Mouse (Mus musculus): ENCODE data around the gene Tkfc. TPM values are rescaled to one million over a fixed set of nuclear protein-coding genes. Genes with fewer than 3 reads are reported as not detected.
"Not testable (repeated sequence)": the region's sequence is repeated elsewhere in the genome, so short reads cannot be mapped to it uniquely, and the experiment has no call there.

Gene Tkfc
- polyA plus RNA-seq, 1 experiment from 2014 or later, result 70.8 TPM

GRCm38 (mm10) chr19:10576690-10577561, 28.5 kb downstream of the Tkfc start, which contains the start of the genes Cyb561a3 and Tmem138:
Cyb561a3 (plus strand) TSS chr19:10577172.
Tmem138 (minus strand) TSS chr19:10577362.
- peak; percentile 98 for ATAC-seq
- Histone ChIP-seq H3K4me2 (ENCODE audit: low read depth, low read length) (peak within 1 kb of the TSS; percentile 85), H3K9ac (ENCODE audit: low read depth, low read length) (peak within 1 kb of the TSS; percentile 79), H3K4me3 (ENCODE audit: low read length) (peak within 1 kb of the TSS; percentile 66), H3K27ac (ENCODE audit: low read length) (peak within 1 kb of the TSS; percentile 84), H3K27me3 (replicated peaks; ENCODE audit: control insufficient read depth, insufficient read depth, low read length) (no peaks in the 10 kb centered on the region), H3K36me3 (ENCODE audit: control insufficient read depth, insufficient read depth, low read length) (peaks cover 2% of the 10 kb centered on the region; the same call in 1 of the 2 replicates), H3K4me1 (ENCODE audit: control insufficient read depth, insufficient read depth, low read length) (peaks cover 4% of the 10 kb centered on the region; the same call in 1 of the 2 replicates), H3K9me3 (ENCODE audit: control insufficient read depth, low read length) (no peaks in the 10 kb centered on the region)
- under 1% methylated on average over 44 of the region's 44 CpGs for WGBS

- WGBS, result 94% methylated on average over 6 of the region's 6 CpGs
Observed at GRCm38 (mm10) chr19:10569627-10570026, 35.8 kb downstream of the Tkfc start.

GRCm38 (mm10) chr19:10565217-10565616, 40.2 kb downstream of the Tkfc start:
- Histone ChIP-seq H3K27me3 (replicated peaks; ENCODE audit: control insufficient read depth, insufficient read depth, low read length) (no peaks in the 10 kb centered on the region), H3K4me2 (ENCODE audit: low read depth, low read length) (no peak overlapping the region), H3K9ac (ENCODE audit: low read depth, low read length) (no peak overlapping the region), H3K9me3 (ENCODE audit: control insufficient read depth, low read length) (no peaks in the 10 kb centered on the region), H3K36me3 (ENCODE audit: control insufficient read depth, insufficient read depth, low read length) (no peaks in the 10 kb centered on the region), H3K4me1 (ENCODE audit: control insufficient read depth, insufficient read depth, low read length) (no peaks in the 10 kb centered on the region), H3K4me3 (ENCODE audit: low read length) (no peak overlapping the region), H3K27ac (ENCODE audit: low read length) (no peak overlapping the region)
- 45% methylated on average over 4 of the region's 4 CpGs for WGBS
- ATAC-seq, result no peak

More at GRCm38 (mm10) chr19:10569627-10570026, 35.8 kb downstream of the Tkfc start:
- no peaks in the 10 kb centered on the region for H3K4me1 ChIP-seq (ENCODE audit: control insufficient read depth, insufficient read depth, low read length)
- H3K9me3 ChIP-seq (ENCODE audit: control insufficient read depth, low read length), result no peaks in the 10 kb centered on the region
- H3K4me3 ChIP-seq (ENCODE audit: low read length), result no peak overlapping the region
- 0 out of 2 replicates have a peak, but pooled peaks cover 2% of the 10 kb centered on the region for H3K36me3 ChIP-seq (ENCODE audit: control insufficient read depth, insufficient read depth, low read length)
- no peak overlapping the region for H3K27ac ChIP-seq (ENCODE audit: low read length)
- H3K27me3 ChIP-seq (replicated peaks; ENCODE audit: control insufficient read depth, insufficient read depth, low read length), result no peaks in the 10 kb centered on the region
- H3K4me2 ChIP-seq (ENCODE audit: low read depth, low read length), result no peak overlapping the region
- no peak overlapping the region for H3K9ac ChIP-seq (ENCODE audit: low read depth, low read length)
- ATAC-seq, result no peak

GRCm38 (mm10) chr19:10564278-10564677, 41.2 kb downstream of the Tkfc start:
- Histone ChIP-seq H3K36me3 (ENCODE audit: control insufficient read depth, insufficient read depth, low read length) (no peaks in the 10 kb centered on the region), H3K27ac (ENCODE audit: low read length) (no peak overlapping the region), H3K4me2 (ENCODE audit: low read depth, low read length) (no peak overlapping the region), H3K4me1 (ENCODE audit: control insufficient read depth, insufficient read depth, low read length) (no peaks in the 10 kb centered on the region), H3K9me3 (ENCODE audit: control insufficient read depth, low read length) (no peaks in the 10 kb centered on the region), H3K9ac (ENCODE audit: low read depth, low read length) (no peak overlapping the region), H3K4me3 (ENCODE audit: low read length) (no peak overlapping the region), H3K27me3 (replicated peaks; ENCODE audit: control insufficient read depth, insufficient read depth, low read length) (no peaks in the 10 kb centered on the region)
- WGBS, result 81% methylated on average over 6 of the region's 6 CpGs
- no peak for ATAC-seq

- ATAC-seq, result no peak
- 66% methylated on average over 5 of the region's 5 CpGs for WGBS
- no peaks in the 10 kb centered on the region for H3K4me1 ChIP-seq (ENCODE audit: control insufficient read depth, insufficient read depth, low read length)
- H3K9me3 ChIP-seq (ENCODE audit: control insufficient read depth, low read length), result no peaks in the 10 kb centered on the region
- H3K9ac ChIP-seq (ENCODE audit: low read depth, low read length), result no peak overlapping the region
- H3K4me3 ChIP-seq (ENCODE audit: low read length), result no peak overlapping the region
- no peaks in the 10 kb centered on the region for H3K27me3 ChIP-seq (replicated peaks; ENCODE audit: control insufficient read depth, insufficient read depth, low read length)
- H3K27ac ChIP-seq (ENCODE audit: low read length), result no peak overlapping the region
- no peak overlapping the region for H3K4me2 ChIP-seq (ENCODE audit: low read depth, low read length)
- H3K36me3 ChIP-seq (ENCODE audit: control insufficient read depth, insufficient read depth, low read length), result no peaks in the 10 kb centered on the region
Observed at GRCm38 (mm10) chr19:10562351-10562750, 43.1 kb downstream of the Tkfc start.

- 44% methylated on average over 6 of the region's 6 CpGs for whole genome bisulfite sequencing
- no peak overlapping the region for H3K4me3 ChIP-seq (ENCODE audit: low read length)
- ATAC-seq, result peak; percentile 78; the same call in 1 of the 2 replicates
- H3K9ac ChIP-seq (ENCODE audit: low read depth, low read length), result no peak overlapping the region
- H3K27me3 ChIP-seq (replicated peaks; ENCODE audit: control insufficient read depth, insufficient read depth, low read length), result no peaks in the 10 kb centered on the region
- no peaks in the 10 kb centered on the region for H3K4me1 ChIP-seq (ENCODE audit: control insufficient read depth, insufficient read depth, low read length)
- H3K9me3 ChIP-seq (ENCODE audit: control insufficient read depth, low read length), result no peaks in the 10 kb centered on the region
- no peaks in the 10 kb centered on the region for H3K36me3 ChIP-seq (ENCODE audit: control insufficient read depth, insufficient read depth, low read length)
- H3K27ac ChIP-seq (ENCODE audit: low read length), result peak overlapping the region; percentile 62
- H3K4me2 ChIP-seq (ENCODE audit: low read depth, low read length), result no peak overlapping the region
Observed at GRCm38 (mm10) chr19:10561558-10562314, 43.7 kb downstream of the Tkfc start.

GRCm38 (mm10) chr19:10560108-10560507, 45.3 kb downstream of the Tkfc start:
- WGBS, result 41% methylated on average over 5 of the region's 5 CpGs
- no peaks in the 10 kb centered on the region for H3K36me3 ChIP-seq (ENCODE audit: control insufficient read depth, insufficient read depth, low read length)
- no peak overlapping the region for H3K9ac ChIP-seq (ENCODE audit: low read depth, low read length)
- H3K4me1 ChIP-seq (ENCODE audit: control insufficient read depth, insufficient read depth, low read length), result peaks cover under 1% of the 10 kb centered on the region
- no peak for ATAC-seq
- no peak overlapping the region for H3K4me3 ChIP-seq (ENCODE audit: low read length)
- H3K9me3 ChIP-seq (ENCODE audit: control insufficient read depth, low read length), result no peaks in the 10 kb centered on the region
- H3K27ac ChIP-seq (ENCODE audit: low read length), result no peak overlapping the region
- no peaks in the 10 kb centered on the region for H3K27me3 ChIP-seq (replicated peaks; ENCODE audit: control insufficient read depth, insufficient read depth, low read length)
- no peak overlapping the region for H3K4me2 ChIP-seq (ENCODE audit: low read depth, low read length)

GRCm38 (mm10) chr19:10557837-10558375, 47.5 kb downstream of the Tkfc start:
- ATAC-seq; H3K27ac ChIP-seq (ENCODE audit: low read length): not testable (repeated sequence)

GRCm38 (mm10) chr19:10557430-10557829, 48.0 kb downstream of the Tkfc start:
- Histone ChIP-seq H3K27ac (ENCODE audit: low read length) (no peak overlapping the region), H3K4me1 (ENCODE audit: control insufficient read depth, insufficient read depth, low read length) (peaks cover 5% of the 10 kb centered on the region), H3K4me3 (ENCODE audit: low read length) (no peak overlapping the region), H3K4me2 (ENCODE audit: low read depth, low read length) (no peak overlapping the region), H3K9me3 (ENCODE audit: control insufficient read depth, low read length) (no peaks in the 10 kb centered on the region), H3K36me3 (ENCODE audit: control insufficient read depth, insufficient read depth, low read length) (no peaks in the 10 kb centered on the region), H3K9ac (ENCODE audit: low read depth, low read length) (no peak overlapping the region), H3K27me3 (replicated peaks; ENCODE audit: control insufficient read depth, insufficient read depth, low read length) (no peaks in the 10 kb centered on the region)
- no peak for ATAC-seq
- 79% methylated on average over 2 of the region's 2 CpGs for WGBS

More at GRCm38 (mm10) chr19:10557837-10558375, 47.5 kb downstream of the Tkfc start:
- not testable (repeated sequence) for H3K4me1 ChIP-seq (ENCODE audit: control insufficient read depth, insufficient read depth, low read length); H3K27me3 ChIP-seq (replicated peaks; ENCODE audit: control insufficient read depth, insufficient read depth, low read length); H3K9ac ChIP-seq (ENCODE audit: low read depth, low read length); H3K36me3 ChIP-seq (ENCODE audit: control insufficient read depth, insufficient read depth, low read length); H3K9me3 ChIP-seq (ENCODE audit: control insufficient read depth, low read length); H3K4me3 ChIP-seq (ENCODE audit: low read length); H3K4me2 ChIP-seq (ENCODE audit: low read depth, low read length)
- WGBS, result 72% methylated on average over 4 of the region's 4 CpGs
